Mouse (Mus musculus) hindbrain, embryonic 11.5 days (tissue): ENCODE measurements around the gene Lhx3. TPM values are rescaled to one million over a fixed set of nuclear protein-coding genes. Genes with fewer than 3 reads are reported as not detected.

Experiments used
- ATAC-seq: fragments of 200-750 bp; cut with Nextera tagmentation; 2 replicates; pipeline ENCODE4 v1.8.0; 2017; ENCODE audit warnings: mild to moderate bottlenecking, moderate TSS enrichment, moderate library complexity; ENCODE audit not compliant: low FRiP score
- DNase-seq: peaks from one replicate; pipeline ENCODE4 v3.0.0-alpha.2; 2015; ENCODE audit warnings: low spot score
- H3K27ac ChIP-seq: fragments of 300-500 bp; sonication (generic); 2 replicates; pipeline ENCODE4 v1.5.1; 2014; ENCODE audit warnings: mild to moderate bottlenecking, low read depth, low read length
- H3K27me3 ChIP-seq: fragments of 300-500 bp; sonication (generic); 2 replicates; pipeline ENCODE4 v1.6.1; 2014; ENCODE audit warnings: mild to moderate bottlenecking, low read length, moderate library complexity, mixed read lengths; ENCODE audit not compliant: control insufficient read depth, insufficient read depth
- H3K36me3 ChIP-seq: fragments of 300-500 bp; sonication (generic); 2 replicates; pipeline ENCODE4 v1.6.1; 2014; ENCODE audit warnings: mild to moderate bottlenecking, low read length, moderate library complexity, mixed read lengths; ENCODE audit not compliant: control insufficient read depth, insufficient read depth
- H3K4me1 ChIP-seq: fragments of 300-500 bp; sonication (generic); replicated peaks from 2 replicates; pipeline ENCODE4 v1.6.1; 2014; ENCODE audit warnings: low read length, mixed read lengths; ENCODE audit not compliant: control insufficient read depth, insufficient read depth
- H3K4me2 ChIP-seq: fragments of 300-500 bp; sonication (generic); replicated peaks from 2 replicates; pipeline ENCODE4 v1.6.1; 2014; ENCODE audit warnings: mild to moderate bottlenecking, low read depth, low read length
- H3K4me3 ChIP-seq: fragments of 300-500 bp; sonication (generic); 2 replicates; pipeline ENCODE4 v1.5.1; 2014; ENCODE audit warnings: low read depth, low read length
- H3K9ac ChIP-seq: fragments of 300-500 bp; sonication (generic); 2 replicates; pipeline ENCODE4 v1.6.1; 2014; ENCODE audit warnings: low read depth, low read length
- H3K9me3 ChIP-seq: fragments of 300-500 bp; sonication (generic); 2 replicates; pipeline ENCODE4 v1.6.1; 2016; ENCODE audit warnings: low read length; ENCODE audit not compliant: control insufficient read depth
- WGBS: fragments of 180-500 bp; shearing (Covaris S2); extraction: QIAGEN DNeasy Blood & Tissue Kit; methylation state at CpG from one replicate; pipeline ENCODE4 v1.1.7; 2014; 5-methylcytosine and 5-hydroxymethylcytosine counted together
- polyA plus RNA-seq: library from polyadenylated mRNA; unstranded; fragments of >200 nt; fragmentation: Nextera tagmentation; extraction: Ambion mirVana; gene quantifications from 2 replicates; pipeline ENCODE4 v1.2.1, GENCODE M21; 2014

The Lhx3 gene
- polyA plus RNA-seq, 1 experiment from 2014 or later, result 7.4 TPM

- no peak for DNase-seq
- no peaks in the 10 kb centered on the region for H3K36me3 ChIP-seq
- no peak overlapping the region for H3K4me3 ChIP-seq
- H3K27me3 ChIP-seq, result 0 out of 2 replicates have a peak, but pooled peaks cover 3% of the 10 kb centered on the region
- ATAC-seq, result no peak
- no peak overlapping the region for H3K9ac ChIP-seq
- 84% methylated on average over 5 of the region's 5 CpGs for WGBS
- no peak overlapping the region for H3K4me2 ChIP-seq
- no peak overlapping the region for H3K27ac ChIP-seq
- H3K4me1 ChIP-seq, result no peaks in the 10 kb centered on the region
- no peaks in the 10 kb centered on the region for H3K9me3 ChIP-seq
Measured at GRCm38 (mm10) chr2:26188517-26188916, 19.6 kb downstream of the Lhx3 start.

- ATAC-seq, result no peak
- Histone ChIP-seq H3K4me3 (no peak overlapping the region), H3K36me3 (no peaks in the 10 kb centered on the region), H3K9ac (no peak overlapping the region), H3K4me2 (no peak overlapping the region), H3K4me1 (no peaks in the 10 kb centered on the region), H3K27ac (no peak overlapping the region), H3K27me3 (0 out of 2 replicates have a peak, but pooled peaks cover 3% of the 10 kb centered on the region), H3K9me3 (no peaks in the 10 kb centered on the region)
- 55% methylated on average over 3 of the region's 3 CpGs for WGBS
- no peak for DNase-seq
Measured at GRCm38 (mm10) chr2:26184352-26184751, 23.7 kb downstream of the Lhx3 start.

- ATAC-seq (peak; percentile 43), DNase-seq (peak; percentile 77)
- WGBS, result 15% methylated on average over 6 of the region's 6 CpGs
- 0 out of 2 replicates have a peak, but pooled peaks cover 3% of the 10 kb centered on the region for H3K27me3 ChIP-seq
- no peaks in the 10 kb centered on the region for H3K4me1 ChIP-seq
- H3K9me3 ChIP-seq, result no peaks in the 10 kb centered on the region
- H3K4me3 ChIP-seq, result no peak overlapping the region
- H3K36me3 ChIP-seq, result no peaks in the 10 kb centered on the region
- H3K27ac ChIP-seq, result no peak overlapping the region
- no peak overlapping the region for H3K9ac ChIP-seq
- H3K4me2 ChIP-seq, result no peak overlapping the region
Measured at GRCm38 (mm10) chr2:26182646-26183045, 25.4 kb downstream of the Lhx3 start.

- no peak for ATAC-seq
- Histone ChIP-seq H3K9ac (no peak overlapping the region), H3K4me3 (no peak overlapping the region), H3K9me3 (no peaks in the 10 kb centered on the region), H3K4me2 (no peak overlapping the region), H3K4me1 (no peaks in the 10 kb centered on the region), H3K36me3 (no peaks in the 10 kb centered on the region), H3K27ac (no peak overlapping the region), H3K27me3 (no peaks in the 10 kb centered on the region)
- no peak for DNase-seq
- WGBS, result 58% methylated on average over 2 of the region's 2 CpGs
Measured at GRCm38 (mm10) chr2:26177189-26177588, 30.9 kb downstream of the Lhx3 start.

- Histone ChIP-seq H3K27me3 (no peaks in the 10 kb centered on the region; the same call in 1 of the 2 replicates), H3K9ac (no peak overlapping the region), H3K4me2 (no peak overlapping the region), H3K4me1 (no peaks in the 10 kb centered on the region), H3K36me3 (no peaks in the 10 kb centered on the region), H3K27ac (no peak overlapping the region), H3K9me3 (no peaks in the 10 kb centered on the region), H3K4me3 (no peak overlapping the region)
- DNase-seq, result no peak
- WGBS, result 53% methylated on average over 5 of the region's 5 CpGs
- ATAC-seq, result no peak
Measured at GRCm38 (mm10) chr2:26176731-26177130, 31.4 kb downstream of the Lhx3 start.

- no peak overlapping the region for H3K4me3 ChIP-seq
- DNase-seq (no peak), ATAC-seq (no peak)
- no peaks in the 10 kb centered on the region for H3K4me1 ChIP-seq
- H3K9me3 ChIP-seq, result no peaks in the 10 kb centered on the region
- no peak overlapping the region for H3K4me2 ChIP-seq
- no peaks in the 10 kb centered on the region for H3K36me3 ChIP-seq
- H3K27ac ChIP-seq, result no peak overlapping the region
- 33% methylated on average over 4 of the region's 4 CpGs for WGBS
- H3K27me3 ChIP-seq, result no peaks in the 10 kb centered on the region; the same call in 1 of the 2 replicates
- no peak overlapping the region for H3K9ac ChIP-seq
Measured at GRCm38 (mm10) chr2:26175191-26175590, 32.9 kb downstream of the Lhx3 start.

GRCm38 (mm10) chr2:26172166-26172565, 35.9 kb downstream of the Lhx3 start:
- Histone ChIP-seq H3K27ac (no peak overlapping the region), H3K4me3 (no peak overlapping the region), H3K4me2 (no peak overlapping the region), H3K4me1 (no peaks in the 10 kb centered on the region; the same call in 1 of the 2 replicates), H3K27me3 (no peaks in the 10 kb centered on the region; the same call in 1 of the 2 replicates), H3K36me3 (no peaks in the 10 kb centered on the region), H3K9ac (no peak overlapping the region), H3K9me3 (no peaks in the 10 kb centered on the region)
- 86% methylated on average over 2 of the region's 2 CpGs for WGBS
- ATAC-seq (no peak), DNase-seq (no peak)

- WGBS, result 52% methylated on average over 2 of the region's 2 CpGs
- ATAC-seq, result no peak
- no peaks in the 10 kb centered on the region; the same call in 1 of the 2 replicates for H3K4me1 ChIP-seq
Measured at GRCm38 (mm10) chr2:26170376-26170775, 37.7 kb downstream of the Lhx3 start.

GRCm38 (mm10) chr2:26168843-26169579, 39.1 kb downstream of the Lhx3 start:
- Histone ChIP-seq H3K27ac (no peak overlapping the region), H3K9me3 (no peaks in the 10 kb centered on the region), H3K4me1 (no peaks in the 10 kb centered on the region; the same call in 1 of the 2 replicates), H3K27me3 (no peaks in the 10 kb centered on the region; the same call in 1 of the 2 replicates), H3K4me3 (no peak overlapping the region), H3K9ac (no peak overlapping the region), H3K4me2 (no peak overlapping the region), H3K36me3 (no peaks in the 10 kb centered on the region)
- WGBS, result 17% methylated on average over 11 of the region's 11 CpGs
- ATAC-seq, result peak; percentile 79
- DNase-seq, result peak; percentile 51

More at GRCm38 (mm10) chr2:26170376-26170775, 37.7 kb downstream of the Lhx3 start:
- Histone ChIP-seq H3K9ac (no peak overlapping the region), H3K36me3 (no peaks in the 10 kb centered on the region), H3K27me3 (no peaks in the 10 kb centered on the region; the same call in 1 of the 2 replicates), H3K4me3 (no peak overlapping the region), H3K4me2 (no peak overlapping the region), H3K9me3 (no peaks in the 10 kb centered on the region), H3K27ac (no peak overlapping the region)
- no peak for DNase-seq
